In the genomic region with DNA sequence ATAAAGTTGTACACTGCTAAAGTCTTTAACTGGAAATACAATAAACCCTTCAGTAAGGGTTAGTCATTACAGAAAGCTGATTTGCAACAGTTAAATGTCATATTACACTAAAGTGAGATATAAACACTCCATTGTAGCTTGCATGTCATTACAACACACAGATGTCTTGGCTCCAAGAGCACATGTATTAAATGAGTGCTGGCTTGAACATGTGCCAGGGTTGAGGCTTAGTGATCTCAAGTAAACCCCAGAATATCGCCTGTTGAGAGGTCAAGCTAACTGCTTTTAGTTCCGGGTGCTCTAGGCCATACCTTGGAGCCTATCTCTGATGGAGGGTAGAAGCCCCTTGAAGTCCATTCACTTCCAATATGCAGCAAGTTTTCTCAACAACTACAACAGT, we compare ENCODE assay signal across 14 mouse cellular contexts.
A peak's percentile ranks its signal among the peaks of the same experiment; 100 is the strongest.
DNase-seq lines count a peak whose midpoint lies in the region; ATAC-seq lines count a peak whose summit lies in the region.
"Had no signal": no experiment of that assay in that cellular context is flagged by ENCODE, and none has a peak within 500 bp of the region (broad histone marks: within the 10 kb centered on the region; RNA-seq: fewer than 3 reads in every experiment).

No protein-coding gene starts in this region.

- peak; percentile 40 for DNase-seq in forebrain, embryonic 14.5 days (ENCODE audit: low spot score)
- peak; percentile 17 to 38 for DNase-seq in kidney, postnatal 4 days
- peak; percentile 22 for DNase-seq in gonadal fat pad, adult 2 months (ENCODE audit: low read depth)
- peak; percentile 28 for DNase-seq in skeletal muscle tissue, adult 2 months (ENCODE audit: low read depth, low spot score)
- DNase-seq in urinary bladder, postnatal 25 days (ENCODE audit: low spot score), result no peak
- DNase-seq: cerebellum, adult 9-11 months; kidney, adult 18-20 months had no signal

- ATAC-seq in forebrain, embryonic 14.5 days, result no peak
- ATAC-seq in forebrain, embryonic 12.5 days (ENCODE audit: low FRiP score), result no peak
- ATAC-seq in kidney, embryonic 14.5 days (ENCODE audit: low FRiP score, low TSS enrichment), result no peak
- ATAC-seq: activated CD4-positive, CD25-positive, alpha-beta regulatory T cell, adult 4 months; hindbrain, embryonic 16.5 days; liver, embryonic 12.5 days had no signal

- no peaks in the 10 kb centered on the region for H3K27me3 ChIP-seq in forebrain, embryonic 14.5 days (replicated peaks; ENCODE audit: control insufficient read depth, insufficient read depth, low read length)
- 0 out of 2 replicates have a peak, but pooled peaks cover 3% of the 10 kb centered on the region for H3K27me3 ChIP-seq in forebrain, embryonic 12.5 days
- H3K27me3 ChIP-seq in kidney, embryonic 14.5 days (ENCODE audit: control insufficient read depth, insufficient read depth, low read length), result no peaks in the 10 kb centered on the region
- H3K27me3 ChIP-seq: heart, embryonic 15.5 days; liver, embryonic 12.5 days had no signal

- WGBS in forebrain, embryonic 14.5 days, result 83% methylated on average over 2 of the region's 2 CpGs
- WGBS in forebrain, embryonic 12.5 days, result 92% methylated on average over 2 of the region's 2 CpGs
- 87% methylated on average over 2 of the region's 2 CpGs for WGBS in kidney, embryonic 14.5 days

- no peak overlapping the region for H3K4me2 ChIP-seq in forebrain, embryonic 14.5 days (ENCODE audit: low read length)
- H3K4me2 ChIP-seq in forebrain, embryonic 12.5 days, result no peak overlapping the region
- H3K4me2 ChIP-seq in kidney, embryonic 14.5 days (replicated peaks; ENCODE audit: low read depth, low read length), result no peak overlapping the region
- H3K4me2 ChIP-seq: heart, embryonic 15.5 days; liver, embryonic 12.5 days had no signal

- no peaks in the 10 kb centered on the region for H3K36me3 ChIP-seq in forebrain, embryonic 14.5 days (ENCODE audit: control insufficient read depth, insufficient read depth, low read length)
- no peaks in the 10 kb centered on the region for H3K36me3 ChIP-seq in forebrain, embryonic 12.5 days (replicated peaks)
- no peaks in the 10 kb centered on the region for H3K36me3 ChIP-seq in kidney, embryonic 14.5 days (ENCODE audit: control insufficient read depth, insufficient read depth, low read length)
- H3K36me3 ChIP-seq: heart, embryonic 15.5 days; liver, embryonic 12.5 days had no signal

- H3K4me1 ChIP-seq in forebrain, embryonic 14.5 days (ENCODE audit: control insufficient read depth, insufficient read depth, low read length), result no peaks in the 10 kb centered on the region; the same call in 1 of the 2 replicates
- H3K4me1 ChIP-seq in forebrain, embryonic 12.5 days, result peaks cover 4% of the 10 kb centered on the region; the same call in 1 of the 2 replicates
- H3K4me1 ChIP-seq in kidney, embryonic 14.5 days (ENCODE audit: control insufficient read depth, insufficient read depth, low read length), result no peaks in the 10 kb centered on the region
- H3K4me1 ChIP-seq: heart, embryonic 15.5 days; liver, embryonic 12.5 days had no signal

- H3K4me3 ChIP-seq in forebrain, embryonic 14.5 days (ENCODE audit: low read depth, low read length), result no peak overlapping the region
- H3K4me3 ChIP-seq in forebrain, embryonic 12.5 days (replicated peaks), result no peak overlapping the region
- no peak overlapping the region for H3K4me3 ChIP-seq in kidney, embryonic 14.5 days (ENCODE audit: low read length)
- H3K4me3 ChIP-seq: heart, embryonic 15.5 days; liver, embryonic 12.5 days had no signal

- H3K9me3 ChIP-seq in forebrain, embryonic 14.5 days (replicated peaks; ENCODE audit: control insufficient read depth, low read length), result no peaks in the 10 kb centered on the region; the same call in 1 of the 2 replicates
- peaks cover 7% of the 10 kb centered on the region for H3K9me3 ChIP-seq in forebrain, embryonic 12.5 days
- no peaks in the 10 kb centered on the region for H3K9me3 ChIP-seq in kidney, embryonic 14.5 days (ENCODE audit: control insufficient read depth, low read length)
- H3K9me3 ChIP-seq: heart, embryonic 15.5 days; liver, embryonic 12.5 days had no signal

- H3K9ac ChIP-seq in forebrain, embryonic 14.5 days (ENCODE audit: low read length), result no peak overlapping the region
- no peak overlapping the region for H3K9ac ChIP-seq in forebrain, embryonic 12.5 days
- H3K9ac ChIP-seq in kidney, embryonic 14.5 days (ENCODE audit: low read depth, low read length), result no peak overlapping the region
- H3K9ac ChIP-seq: heart, embryonic 15.5 days; liver, embryonic 12.5 days had no signal

- no peak overlapping the region for H3K27ac ChIP-seq in forebrain, embryonic 14.5 days (ENCODE audit: low read depth, low read length)
- no peak overlapping the region for H3K27ac ChIP-seq in forebrain, embryonic 12.5 days
- no peak overlapping the region for H3K27ac ChIP-seq in kidney, embryonic 14.5 days (ENCODE audit: low read depth, low read length)
- H3K27ac ChIP-seq: heart, embryonic 15.5 days; liver, embryonic 12.5 days; stomach, postnatal 0 days had no signal
